Mouse (Mus musculus): ENCODE data around the gene Gm47996. TPM values are rescaled to one million over a fixed set of nuclear protein-coding genes. Genes with fewer than 3 reads are reported as not detected.

The Gm47996 gene
- polyA plus RNA-seq, 1 experiment = not detected

GRCm38 (mm10) chr1:151233756-151234155 is 23.8 kb downstream of the Gm47996 start:
- H3K4me1 ChIP-seq = peaks cover 4% of the 10 kb centered on the region; the same call in 1 of the 2 replicates
- TF ChIP-seq GATA1 (IDR thresholded peaks at IDR 0.05; ENCODE audit: borderline replicate concordance, low read length) = no peak
- no peak for TF ChIP-seq FLI1 (IDR thresholded peaks at IDR 0.05; ENCODE audit: low read length)
- no peaks in the 10 kb centered on the region for H3K9me3 ChIP-seq
- H3K4me3 ChIP-seq (replicated peaks) = no peak overlapping the region
- H3K27me3 ChIP-seq (replicated peaks) = no peaks in the 10 kb centered on the region
- H3K36me3 ChIP-seq (replicated peaks; ENCODE audit: low read length) = no peaks in the 10 kb centered on the region

GRCm38 (mm10) chr1:151235574-151235973 is 25.6 kb downstream of the Gm47996 start:
- Histone ChIP-seq H3K36me3 (replicated peaks; ENCODE audit: low read length) (no peaks in the 10 kb centered on the region), H3K9me3 (no peaks in the 10 kb centered on the region), H3K4me3 (replicated peaks) (no peak overlapping the region), H3K27me3 (replicated peaks) (no peaks in the 10 kb centered on the region), H3K4me1 (peaks cover 4% of the 10 kb centered on the region; the same call in 1 of the 2 replicates)
- TF ChIP-seq FLI1 (IDR thresholded peaks at IDR 0.05; ENCODE audit: low read length) = no peak
- TF ChIP-seq GATA1 (IDR thresholded peaks at IDR 0.05; ENCODE audit: borderline replicate concordance, low read length) = no peak

DNA sequence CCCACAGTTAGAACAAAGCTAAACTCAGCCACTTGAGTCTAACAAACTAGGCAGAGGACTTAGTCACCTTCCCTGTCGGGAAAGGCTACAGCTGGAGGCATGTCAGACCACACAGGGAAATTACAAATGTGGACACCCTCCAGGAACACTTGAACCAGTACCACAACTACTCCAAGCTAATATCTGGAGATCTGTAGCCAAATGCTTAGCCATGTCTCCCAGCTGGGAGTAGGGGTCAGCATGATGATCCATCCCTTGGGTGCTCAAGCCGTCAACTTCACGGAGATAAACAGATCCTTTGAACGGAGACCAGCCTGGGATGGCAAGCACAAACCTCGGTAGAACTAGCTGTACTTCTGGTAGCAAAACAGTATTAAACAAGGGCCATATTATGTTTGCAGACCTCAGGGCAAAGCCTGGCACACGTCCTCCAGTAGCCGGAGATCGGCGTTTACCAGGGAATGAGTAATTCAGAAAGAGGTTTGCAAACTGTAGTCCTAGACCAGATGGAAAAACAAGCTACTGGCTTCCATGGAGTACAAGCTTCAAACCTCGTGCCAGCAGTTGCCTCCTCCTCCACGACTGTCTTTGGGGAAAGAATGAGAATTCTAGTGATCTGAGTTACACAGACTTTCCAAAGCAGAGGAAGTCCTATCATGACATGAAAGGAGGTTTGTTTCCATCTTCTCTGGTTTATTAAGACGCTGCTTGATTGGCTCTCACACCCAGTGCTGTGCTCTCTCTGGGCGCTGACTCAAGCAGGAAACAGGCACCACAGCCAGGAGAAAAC is 26.4 kb downstream of the Gm47996 start:
- Histone ChIP-seq H3K4me3 (replicated peaks) (no peak overlapping the region), H3K36me3 (replicated peaks; ENCODE audit: low read length) (no peaks in the 10 kb centered on the region), H3K9me3 (no peaks in the 10 kb centered on the region), H3K27me3 (replicated peaks) (no peaks in the 10 kb centered on the region), H3K4me1 (peaks cover 4% of the 10 kb centered on the region; the same call in 1 of the 2 replicates)
- TF ChIP-seq GATA1 (IDR thresholded peaks at IDR 0.05; ENCODE audit: borderline replicate concordance, low read length) = no peak
- TF ChIP-seq FLI1 (IDR thresholded peaks at IDR 0.05; ENCODE audit: low read length) = no peak

DNA sequence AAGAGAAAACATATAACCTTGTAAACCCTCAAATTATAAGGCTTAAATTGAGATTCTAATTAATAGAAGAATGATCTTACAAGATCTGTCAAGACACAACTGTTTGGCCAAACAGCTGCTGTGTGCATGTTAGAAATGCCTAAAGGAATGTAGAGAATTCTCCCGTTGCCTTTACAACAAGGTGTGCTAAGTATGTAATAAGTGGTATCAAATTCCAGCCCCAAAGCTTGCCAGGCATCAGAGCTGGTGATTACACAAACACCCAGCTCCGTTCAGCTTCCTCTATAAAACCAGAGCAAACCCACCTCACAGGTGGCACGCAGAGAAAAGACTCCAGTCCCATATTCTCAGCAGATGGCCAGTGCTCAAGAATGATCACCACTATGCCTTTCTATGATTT is 27.8 kb downstream of the Gm47996 start:
- Histone ChIP-seq H3K4me1 (peaks cover 4% of the 10 kb centered on the region; the same call in 1 of the 2 replicates), H3K27me3 (replicated peaks) (no peaks in the 10 kb centered on the region), H3K9me3 (no peaks in the 10 kb centered on the region), H3K4me3 (replicated peaks) (no peak overlapping the region), H3K36me3 (replicated peaks; ENCODE audit: low read length) (no peaks in the 10 kb centered on the region)
- no peak for TF ChIP-seq GATA1 (IDR thresholded peaks at IDR 0.05; ENCODE audit: borderline replicate concordance, low read length)
- TF ChIP-seq FLI1 (IDR thresholded peaks at IDR 0.05; ENCODE audit: low read length) = no peak

DNA sequence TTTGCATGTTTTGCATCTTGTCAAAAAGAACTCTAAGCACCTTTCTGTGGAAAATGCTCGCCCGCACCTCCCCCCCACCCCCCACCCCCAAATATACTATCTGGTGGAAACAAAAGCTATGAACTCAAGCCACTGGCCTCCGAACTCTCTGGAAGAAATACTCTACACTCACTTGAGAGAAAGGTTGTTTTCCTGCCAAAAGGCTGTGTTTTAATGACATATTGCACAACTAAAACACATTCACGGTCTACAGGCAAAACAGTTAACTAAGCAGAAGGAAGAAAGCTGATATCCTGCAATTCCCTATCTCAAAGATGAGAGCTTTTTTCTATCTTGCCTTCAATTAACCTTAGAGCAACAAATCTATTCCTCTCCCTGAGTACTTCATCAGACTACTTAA is 33.4 kb downstream of the Gm47996 start:
- H3K4me1 ChIP-seq = peaks cover 5% of the 10 kb centered on the region; the same call in 1 of the 2 replicates
- TF ChIP-seq GATA1 (IDR thresholded peaks at IDR 0.05; ENCODE audit: borderline replicate concordance, low read length) = no peak
- TF ChIP-seq FLI1 (IDR thresholded peaks at IDR 0.05; ENCODE audit: low read length) = no peak
- H3K4me3 ChIP-seq (replicated peaks) = no peak overlapping the region
- no peaks in the 10 kb centered on the region for H3K9me3 ChIP-seq
- H3K36me3 ChIP-seq (replicated peaks; ENCODE audit: low read length) = no peaks in the 10 kb centered on the region
- no peaks in the 10 kb centered on the region for H3K27me3 ChIP-seq (replicated peaks)

DNA sequence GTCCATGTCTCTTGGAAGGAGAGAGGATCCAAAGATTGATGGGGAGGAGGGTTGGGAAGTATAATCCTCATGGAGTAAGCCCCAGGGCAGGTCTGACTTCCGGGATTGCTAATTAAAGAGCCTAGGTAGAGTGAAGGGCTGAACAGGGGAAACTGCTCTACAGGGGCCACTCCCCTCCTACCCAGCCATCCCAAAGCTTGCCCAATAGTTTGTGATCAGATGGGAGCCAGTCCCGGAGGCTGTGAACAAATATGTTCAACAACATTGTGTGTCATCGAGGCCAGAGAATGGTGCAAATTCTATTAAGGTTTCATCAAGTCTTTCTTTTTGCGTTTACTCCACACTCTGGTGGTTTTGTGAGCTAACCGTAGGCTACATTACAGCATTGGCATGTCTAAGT is 34.1 kb downstream of the Gm47996 start:
- Histone ChIP-seq H3K4me3 (replicated peaks) (no peak overlapping the region), H3K27me3 (replicated peaks) (peaks cover 2% of the 10 kb centered on the region), H3K36me3 (replicated peaks; ENCODE audit: low read length) (no peaks in the 10 kb centered on the region), H3K4me1 (peaks cover 5% of the 10 kb centered on the region; the same call in 1 of the 2 replicates), H3K9me3 (no peaks in the 10 kb centered on the region)
- no peak for TF ChIP-seq GATA1 (IDR thresholded peaks at IDR 0.05; ENCODE audit: borderline replicate concordance, low read length)
- no peak for TF ChIP-seq FLI1 (IDR thresholded peaks at IDR 0.05; ENCODE audit: low read length)

DNA sequence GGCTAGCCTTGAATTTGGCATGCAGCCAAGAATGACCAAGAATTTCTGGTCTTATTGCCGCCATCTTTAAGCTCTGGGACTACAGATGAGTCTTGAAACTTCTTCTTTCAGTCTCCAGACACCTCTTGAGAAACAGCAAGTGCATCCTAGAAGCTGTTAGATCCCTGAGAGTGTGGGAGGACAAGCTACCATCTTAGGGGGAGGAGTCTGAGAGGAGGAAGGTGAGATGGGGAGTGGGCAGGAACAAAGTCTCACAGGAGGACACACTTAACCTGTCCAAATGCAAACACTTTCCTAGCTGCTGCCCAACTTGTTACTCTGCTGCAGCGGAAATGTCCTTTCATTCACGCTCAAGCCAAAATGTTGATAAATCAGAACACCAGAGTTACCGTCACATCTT is 34.8 kb downstream of the Gm47996 start:
- TF ChIP-seq GATA1 (IDR thresholded peaks at IDR 0.05; ENCODE audit: borderline replicate concordance, low read length) (no peak), FLI1 (IDR thresholded peaks at IDR 0.05; ENCODE audit: low read length) (no peak)
- Histone ChIP-seq H3K9me3 (no peaks in the 10 kb centered on the region), H3K36me3 (replicated peaks; ENCODE audit: low read length) (no peaks in the 10 kb centered on the region), H3K4me1 (peaks cover 5% of the 10 kb centered on the region; the same call in 1 of the 2 replicates), H3K27me3 (replicated peaks) (peaks cover 2% of the 10 kb centered on the region), H3K4me3 (replicated peaks) (no peak overlapping the region)

DNA sequence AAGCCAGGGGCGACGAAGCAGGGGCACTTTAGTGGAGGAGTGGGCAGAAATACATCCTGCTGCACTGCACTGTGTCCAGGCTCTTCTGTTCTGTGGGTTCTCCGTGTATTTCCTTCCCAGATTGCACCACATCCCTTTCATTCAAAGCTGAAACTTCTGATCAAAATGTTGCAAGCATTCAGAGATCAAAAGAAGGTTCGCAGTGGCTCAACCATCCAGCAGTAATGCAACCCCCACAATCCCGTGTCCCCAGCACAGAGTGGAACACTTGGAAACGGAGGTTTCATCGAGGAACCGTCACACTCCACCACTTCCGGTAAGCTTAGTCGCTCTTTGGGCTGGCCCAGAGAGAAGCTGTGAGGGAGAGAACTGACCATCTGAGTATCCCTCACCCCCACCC is 35.2 kb downstream of the Gm47996 start:
- Histone ChIP-seq H3K27me3 (replicated peaks) (peaks cover 2% of the 10 kb centered on the region), H3K4me1 (peaks cover 5% of the 10 kb centered on the region; the same call in 1 of the 2 replicates), H3K9me3 (no peaks in the 10 kb centered on the region), H3K36me3 (replicated peaks; ENCODE audit: low read length) (no peaks in the 10 kb centered on the region), H3K4me3 (replicated peaks) (no peak overlapping the region)
- TF ChIP-seq FLI1 (IDR thresholded peaks at IDR 0.05; ENCODE audit: low read length) = no peak
- TF ChIP-seq GATA1 (IDR thresholded peaks at IDR 0.05; ENCODE audit: borderline replicate concordance, low read length) = no peak

DNA sequence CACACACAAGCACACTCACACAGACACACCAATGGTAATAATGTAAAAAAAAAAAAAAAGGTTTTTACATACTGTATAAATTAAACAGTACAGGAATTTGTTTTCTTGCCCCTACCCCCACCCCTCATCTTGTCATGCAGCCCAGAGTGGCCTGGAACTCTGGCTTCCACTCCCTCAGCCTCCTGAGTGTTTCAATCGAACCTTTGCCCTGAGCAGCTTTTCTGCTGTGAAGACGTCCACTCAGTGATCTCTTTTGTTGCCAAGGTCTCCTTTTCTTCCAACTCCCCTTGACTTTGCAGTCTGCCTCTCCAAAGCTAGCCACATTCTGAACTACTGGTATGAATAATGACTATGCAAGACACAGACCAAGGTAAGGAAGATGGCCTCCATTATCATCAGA is 35.9 kb downstream of the Gm47996 start:
- TF ChIP-seq FLI1 (IDR thresholded peaks at IDR 0.05; ENCODE audit: low read length) = no peak
- TF ChIP-seq GATA1 (IDR thresholded peaks at IDR 0.05; ENCODE audit: borderline replicate concordance, low read length) = no peak
- Histone ChIP-seq H3K4me3 (replicated peaks) (no peak overlapping the region), H3K36me3 (replicated peaks; ENCODE audit: low read length) (no peaks in the 10 kb centered on the region), H3K9me3 (no peaks in the 10 kb centered on the region), H3K4me1 (peaks cover 9% of the 10 kb centered on the region), H3K27me3 (replicated peaks) (peaks cover 2% of the 10 kb centered on the region)

DNA sequence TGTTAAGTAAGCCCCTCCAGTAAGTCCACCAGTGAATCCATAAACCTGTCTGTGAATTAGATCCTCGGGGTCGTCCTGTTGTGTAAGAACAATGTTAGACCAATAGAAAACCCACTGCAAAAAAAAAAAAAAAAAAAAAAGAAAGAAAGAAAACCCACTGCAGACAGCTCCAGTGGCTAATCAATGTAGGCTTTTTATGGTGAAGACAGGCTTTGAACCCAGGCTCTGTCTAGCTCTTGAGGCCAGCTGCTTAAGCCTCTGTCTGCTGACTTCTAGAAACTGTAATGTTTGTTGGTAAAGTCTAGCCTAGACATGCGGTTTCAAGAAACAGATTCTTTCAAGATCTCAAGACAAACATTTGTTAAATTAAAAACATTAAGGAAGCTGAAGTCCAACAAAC is 40.2 kb downstream of the Gm47996 start:
- no peaks in the 10 kb centered on the region for H3K9me3 ChIP-seq
- no peaks in the 10 kb centered on the region for H3K36me3 ChIP-seq (replicated peaks; ENCODE audit: low read length)
- TF ChIP-seq GATA1 (IDR thresholded peaks at IDR 0.05; ENCODE audit: borderline replicate concordance, low read length) = no peak
- TF ChIP-seq FLI1 (IDR thresholded peaks at IDR 0.05; ENCODE audit: low read length) = no peak
- H3K4me1 ChIP-seq = peaks cover 15% of the 10 kb centered on the region
- peaks cover 2% of the 10 kb centered on the region for H3K27me3 ChIP-seq (replicated peaks)
- H3K4me3 ChIP-seq (replicated peaks) = no peak overlapping the region

Measured in megakaryocyte, embryonic 14.5 days (primary cell).